Mouse (Mus musculus) granulocyte monocyte progenitor cell, adult 5-6 weeks (primary cell): Measurements from ENCODE around the gene Itfg2. TPM values are rescaled to one million over a fixed set of nuclear protein-coding genes. Genes with fewer than 3 reads are reported as not detected.

Experiments used
- ATAC-seq: replicated peaks from 2 replicates; pipeline ENCODE4 v1.8.0; 2016; ENCODE audit warnings: mild to moderate bottlenecking, moderate TSS enrichment, inconsistent platforms; ENCODE audit not compliant: poor library complexity, severe bottlenecking
- total RNA-seq, 2 experiments: library from RNA; stranded (forward) in 1 of 2; stranded (reverse) in 1 of 2; fragments of 200-712, 200-1000 nt in 1 of 2; fragments of >200 nt in 1 of 2; fragmentation: Nextera tagmentation in 1 of 2; gene quantifications; 2 replicates each; pipeline ENCODE4 v1.2.3; 2014 to 2017

Itfg2 gene
- total RNA-seq, 2 experiments from 2014 or later, result 9.9 to 33.3 TPM

DNA sequence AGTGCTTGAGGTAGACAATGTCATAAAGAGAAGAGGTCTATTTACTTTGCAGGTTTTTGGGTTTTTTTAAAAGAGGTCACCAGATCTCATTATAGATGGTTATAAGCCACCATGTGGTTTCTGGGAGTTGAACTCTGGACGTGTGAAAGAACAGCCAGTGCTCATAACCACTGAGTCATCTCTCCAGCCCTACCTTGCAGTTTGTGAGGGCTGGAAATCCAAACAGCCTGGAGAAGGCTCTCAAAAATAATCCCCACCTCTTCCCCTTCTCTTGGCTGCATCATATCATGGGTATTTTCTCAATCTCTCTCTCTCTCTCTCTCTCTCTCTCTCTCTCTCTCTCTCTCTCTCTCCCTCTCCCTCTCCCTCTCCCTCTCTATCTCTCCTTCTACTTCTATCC, 34.0 kb downstream of the Itfg2 start:
- no peak for ATAC-seq

DNA sequence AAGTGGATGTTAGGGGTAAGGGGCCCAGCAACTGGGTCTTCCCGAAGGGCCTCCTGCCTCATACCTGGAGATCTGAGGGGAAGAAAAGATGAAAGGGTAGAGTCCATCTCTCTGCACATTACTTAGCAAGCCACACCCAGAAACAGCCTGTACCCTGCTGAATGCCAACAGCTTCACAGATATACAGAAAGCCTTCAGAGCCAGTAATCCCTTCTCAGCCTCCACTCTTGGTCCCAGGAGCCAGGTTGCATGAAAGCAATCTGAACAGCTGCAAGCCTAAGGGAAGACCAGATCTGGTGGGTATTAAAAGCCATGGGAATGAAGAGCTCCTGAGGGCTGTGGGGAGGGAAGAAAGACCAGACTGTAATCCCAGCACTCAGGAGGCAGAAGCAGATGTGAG, 35.5 kb downstream of the Itfg2 start:
- ATAC-seq, result no peak

DNA sequence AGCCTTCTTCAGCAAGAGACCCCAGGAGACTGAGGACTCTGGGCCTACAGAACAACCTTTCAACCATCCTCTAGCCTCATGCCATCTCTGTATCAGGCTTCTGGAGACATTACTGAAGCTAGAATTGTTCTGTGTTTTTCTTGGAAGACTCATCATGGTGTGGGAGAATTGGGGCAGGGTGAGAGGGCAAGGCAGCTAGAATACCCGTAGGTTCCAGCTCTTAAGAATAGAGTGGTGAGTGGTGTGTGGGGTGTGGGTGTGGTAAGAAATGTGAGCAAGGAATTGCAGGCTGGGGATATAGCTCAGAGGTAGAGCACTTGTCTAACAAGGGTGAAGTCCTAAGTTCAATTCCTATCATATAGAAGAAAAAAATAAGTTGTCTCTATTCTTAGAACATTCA, 39.7 kb downstream of the Itfg2 start:
- no peak for ATAC-seq

DNA sequence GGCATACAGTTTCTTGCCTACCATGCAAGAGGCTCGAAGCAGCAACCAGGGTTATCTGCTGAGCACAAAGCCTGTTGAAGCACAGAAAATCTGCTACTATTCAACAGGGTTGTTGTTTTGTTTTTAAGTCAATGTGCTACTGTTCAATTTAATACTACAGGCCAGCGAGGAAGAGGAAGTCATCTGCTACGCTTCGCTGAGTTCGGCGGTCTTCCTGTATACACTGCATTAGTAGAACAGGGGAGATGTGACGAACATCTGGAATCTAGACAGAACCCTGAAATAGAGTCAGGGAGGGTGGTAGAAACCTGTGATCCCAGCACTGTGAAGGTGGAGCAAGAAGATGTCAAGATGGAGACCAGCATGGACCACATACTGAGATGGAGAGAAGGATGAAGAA, 41.0 kb downstream of the Itfg2 start:
- ATAC-seq, result no peak

DNA sequence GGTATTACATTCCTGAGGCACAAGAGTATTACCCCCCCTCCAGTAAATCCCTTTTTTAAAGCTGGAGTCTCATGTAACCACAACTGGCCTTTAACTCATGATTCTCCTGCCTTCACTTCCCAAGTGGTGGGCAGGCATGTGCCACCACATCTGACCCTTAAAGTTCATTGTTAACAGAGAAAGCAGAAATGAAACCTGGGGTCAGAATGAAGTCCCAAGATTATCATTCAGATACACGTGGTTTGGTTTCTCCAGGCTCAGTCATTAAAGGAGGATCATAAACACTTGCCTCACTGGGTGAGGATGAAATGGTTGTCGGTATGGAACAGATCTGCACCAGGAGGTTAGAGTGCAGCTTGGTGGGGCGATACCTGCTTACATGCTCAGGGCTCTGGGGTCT, 43.5 kb downstream of the Itfg2 start:
- peak; percentile 75 for ATAC-seq

DNA sequence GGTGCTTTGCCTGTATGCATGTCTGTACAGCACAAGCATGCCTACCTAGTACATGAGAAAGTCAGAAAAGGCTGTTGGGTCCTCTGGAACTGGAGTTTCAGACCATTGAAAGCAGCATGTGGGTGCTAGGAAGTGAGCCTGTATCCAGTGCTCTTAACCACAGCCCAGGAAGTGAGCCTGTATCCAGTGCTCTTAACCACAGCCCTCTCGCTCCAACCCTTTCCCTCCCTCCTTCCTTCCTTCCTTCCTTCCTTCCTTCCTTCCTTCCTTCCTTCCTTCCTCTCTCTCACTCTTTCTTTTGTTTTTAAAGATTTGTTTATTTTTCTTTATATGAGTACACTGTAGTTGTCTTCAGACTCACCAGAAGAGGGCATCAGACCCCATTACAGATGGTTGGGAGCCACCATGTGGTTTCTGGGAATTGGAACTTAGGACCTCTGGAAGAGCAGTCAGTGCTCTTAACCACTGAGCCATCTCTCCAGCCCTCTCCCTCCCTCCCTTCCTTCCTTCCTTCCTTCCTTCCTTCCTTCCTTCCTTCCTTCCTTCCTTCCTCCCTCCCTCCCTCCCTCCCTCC, 44.0 kb downstream of the Itfg2 start:
- ATAC-seq, result peak; percentile 36

DNA sequence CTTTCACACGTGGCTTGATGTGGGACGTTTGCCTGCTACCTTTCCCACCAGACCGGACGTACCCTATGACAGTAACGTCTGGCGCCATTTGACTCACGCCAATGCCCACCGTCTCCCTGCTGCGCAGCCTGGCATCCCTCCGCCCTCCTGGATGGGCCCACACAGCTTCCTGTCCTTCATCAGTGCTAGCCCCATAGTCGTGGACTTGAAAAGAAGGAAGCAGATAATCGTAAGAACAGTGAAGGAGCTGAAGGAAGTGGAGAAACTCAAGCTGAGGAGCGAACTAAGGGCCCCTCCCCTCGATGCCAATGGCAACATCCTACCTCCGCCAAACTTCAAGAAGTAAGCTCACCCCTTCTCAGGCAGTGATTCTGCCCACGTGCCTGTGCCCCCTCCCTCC, 45.1 kb downstream of the Itfg2 start:
- peak; percentile 71 for ATAC-seq

DNA sequence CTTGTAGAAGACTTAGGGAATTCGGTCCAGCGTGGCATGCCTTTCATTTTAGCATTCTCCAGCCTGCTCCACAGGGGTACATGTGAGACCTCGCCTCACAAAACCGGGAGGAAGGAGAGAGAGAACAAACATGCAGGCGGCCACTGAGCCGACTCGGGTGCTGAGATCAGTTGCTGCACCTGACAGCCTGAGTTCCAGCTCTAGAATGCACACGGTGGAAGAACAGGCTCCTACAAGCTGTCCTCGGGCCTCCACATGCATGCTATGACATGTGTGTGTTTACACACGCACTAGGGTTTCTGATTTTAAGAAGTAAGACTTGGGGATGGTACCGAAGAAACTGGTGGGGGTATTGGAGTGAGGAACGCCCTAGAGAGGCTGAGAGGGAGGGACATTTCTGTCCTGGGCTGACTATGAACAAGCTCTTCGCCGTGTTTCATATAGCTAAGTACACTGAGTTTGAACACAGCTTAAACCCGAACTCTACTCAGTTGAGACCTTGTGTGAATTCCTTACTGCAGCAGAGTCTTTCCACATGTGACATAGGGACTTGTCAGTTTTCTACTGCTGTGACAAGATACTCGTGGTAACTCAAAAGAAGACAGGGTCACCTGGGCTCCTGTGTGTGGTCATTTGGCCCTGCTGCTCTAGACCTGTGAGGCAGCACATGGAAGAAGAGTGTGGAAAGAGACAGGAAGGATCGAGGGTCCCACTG, 48.2 kb downstream of the Itfg2 start:
- ATAC-seq, result no peak

DNA sequence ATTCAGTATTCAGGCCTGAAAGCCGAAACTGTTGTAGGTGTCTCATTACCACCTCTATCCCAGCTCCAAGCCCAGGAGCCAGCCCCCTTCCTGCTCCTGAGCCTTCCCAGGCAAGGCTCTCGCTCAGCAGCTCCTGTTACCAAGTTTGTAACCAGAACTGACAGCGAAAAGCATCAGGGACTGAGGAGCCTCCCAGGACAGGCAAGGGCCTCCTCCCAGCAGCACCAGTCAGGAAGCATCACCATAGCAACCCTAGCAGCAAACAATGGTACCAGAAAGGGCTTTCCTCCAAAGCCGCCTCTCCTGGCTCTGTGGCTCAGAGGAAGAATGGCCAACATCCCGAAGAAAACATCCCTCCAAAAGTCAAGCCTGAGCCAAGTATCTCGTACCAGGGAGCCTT, 49.5 kb downstream of the Itfg2 start, which contains the start of the genes Tex52 and Gm44596:
Tex52 (plus strand) TSS at position 265 of the 400 bp plus-strand sequence.
Gm44596 (plus strand) TSS at position 312 of the 400 bp plus-strand sequence.
- ATAC-seq, result no peak

DNA sequence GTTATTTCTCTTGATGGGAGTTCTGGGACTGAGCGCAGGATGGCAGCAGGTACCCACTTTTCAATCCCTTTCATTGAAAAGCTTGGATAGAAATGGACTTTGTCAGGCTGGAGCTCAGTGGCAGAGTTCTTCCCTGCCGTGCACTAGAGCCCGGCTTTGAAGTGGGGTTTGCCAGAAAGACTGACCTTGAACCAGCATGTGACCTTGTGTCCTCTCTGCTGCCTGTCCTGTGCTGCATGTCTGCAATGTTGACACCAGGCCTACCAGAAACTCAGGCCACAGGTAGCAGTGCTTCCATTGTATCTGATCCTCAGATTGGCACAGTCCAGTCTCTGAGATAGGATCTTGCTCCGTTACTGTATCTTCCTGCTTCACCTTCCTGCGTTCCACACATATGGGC, 54.7 kb downstream of the Itfg2 start:
- no peak for ATAC-seq

DNA sequence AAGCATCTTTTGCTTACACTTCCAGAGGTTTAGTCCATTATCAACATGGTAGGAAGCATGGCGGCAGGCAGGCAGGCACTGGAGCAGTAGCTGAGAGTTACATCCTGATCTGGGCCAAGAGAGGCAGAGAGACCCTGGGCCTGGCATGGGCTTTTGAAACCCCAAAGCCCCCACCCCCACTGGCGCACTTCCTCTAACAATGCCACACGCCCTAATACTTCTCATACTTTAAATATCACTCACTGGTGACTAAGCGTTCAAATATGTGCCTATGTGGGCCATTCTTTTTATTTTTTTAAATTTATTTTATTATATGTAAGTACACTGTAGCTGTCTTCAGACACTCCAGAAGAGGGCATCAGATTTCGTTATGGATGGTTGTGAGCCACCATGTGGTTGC, 58.3 kb downstream of the Itfg2 start:
- ATAC-seq, result no peak

DNA sequence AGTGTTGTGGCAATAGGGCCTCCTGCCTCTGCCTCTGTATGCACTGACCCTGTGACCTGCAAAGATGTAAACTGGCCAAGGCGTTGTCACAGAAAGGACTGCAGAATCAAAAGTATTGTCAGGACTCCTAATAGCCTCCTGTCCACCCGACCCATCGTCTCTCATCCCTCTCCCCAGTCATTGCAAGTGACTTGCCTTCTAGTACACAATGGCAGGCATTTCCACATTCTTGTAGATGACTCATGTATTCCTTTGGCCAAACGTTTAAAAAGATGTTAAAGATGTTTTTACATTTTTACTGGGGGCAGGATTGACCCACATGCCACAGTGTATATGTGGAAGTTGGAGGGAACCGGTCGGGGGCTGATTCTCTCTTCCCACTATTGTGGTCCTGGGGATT, 60.0 kb downstream of the Itfg2 start:
- ATAC-seq, result no peak

DNA sequence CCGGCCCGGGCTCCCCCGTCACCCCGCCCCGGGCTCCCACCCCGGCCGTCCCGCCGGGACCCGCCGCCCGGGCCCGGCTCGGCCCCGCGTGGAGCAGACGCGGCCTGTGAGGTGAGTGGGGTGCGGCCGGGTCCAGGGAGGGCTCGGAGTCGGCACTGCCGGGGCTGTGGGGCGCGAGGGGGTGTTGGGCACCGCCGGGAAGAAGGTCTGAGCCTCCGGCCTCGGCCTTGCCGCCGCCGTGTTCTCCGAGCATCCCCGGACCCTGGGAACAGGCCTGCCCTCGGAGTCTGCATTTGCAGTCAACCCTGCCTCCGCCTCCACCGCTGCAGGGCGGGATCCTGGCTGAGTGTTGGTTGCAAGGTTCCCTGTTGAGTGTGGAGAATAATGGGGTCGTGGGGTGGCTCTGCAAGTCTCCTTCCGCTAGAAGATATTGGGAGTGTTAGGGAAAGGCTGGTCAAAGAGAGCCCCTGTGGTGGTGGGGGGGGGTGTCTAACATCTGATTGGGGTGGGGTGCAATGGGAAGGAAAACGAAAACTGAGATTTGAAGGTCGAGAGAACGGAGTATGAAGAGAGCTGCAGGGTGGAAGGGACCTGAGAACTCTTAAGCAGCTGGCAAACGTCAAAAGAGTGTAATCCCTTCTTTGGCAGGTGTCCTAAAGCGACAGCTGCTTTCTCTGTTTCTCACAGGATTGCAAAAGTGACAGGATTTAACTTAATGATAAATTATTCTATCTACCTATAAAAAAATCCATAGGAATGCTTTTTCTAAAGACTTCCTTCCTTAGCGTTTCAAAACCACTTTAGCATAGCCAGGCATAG, 61.5 kb downstream of the Itfg2 start:
- peak; percentile 12 for ATAC-seq

DNA sequence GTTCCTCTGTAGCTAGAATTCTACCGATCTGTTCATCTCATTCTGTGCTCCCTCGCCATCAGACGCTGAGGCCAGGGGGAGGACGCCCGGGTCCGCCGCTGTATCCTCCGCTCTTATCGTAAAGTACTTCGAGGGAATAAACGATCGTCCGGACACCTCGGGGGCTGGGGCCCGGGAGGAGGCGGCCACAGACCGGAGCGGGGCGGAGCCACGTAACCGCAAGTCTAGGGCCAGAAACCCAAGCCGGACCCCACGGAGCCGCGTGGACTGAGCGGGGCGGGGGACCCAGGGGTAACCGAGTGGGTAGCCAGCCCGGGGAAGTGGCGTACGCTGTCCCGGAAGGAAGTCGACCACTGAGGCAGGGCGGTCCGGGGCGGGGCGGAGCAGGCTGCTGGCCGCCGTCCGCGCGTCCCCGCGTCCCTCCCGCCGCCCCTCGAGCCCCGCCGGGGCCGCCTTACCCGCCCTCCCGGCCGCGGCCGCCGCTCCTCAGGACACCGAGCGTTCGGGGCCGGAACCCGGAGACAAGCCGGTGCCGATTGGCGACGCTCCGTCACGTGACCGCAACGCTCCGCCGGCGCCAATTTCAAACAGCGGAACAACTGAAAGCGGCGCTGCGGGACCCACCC, 62.2 kb downstream of the Itfg2 start, which contains the start of the genes Rhno1 and Foxm1:
Rhno1 (minus strand) TSS at position 531 of the 626 bp plus-strand sequence.
Foxm1 (plus strand) TSS at position 587 of the 626 bp plus-strand sequence.
- peak; percentile 74 for ATAC-seq

DNA sequence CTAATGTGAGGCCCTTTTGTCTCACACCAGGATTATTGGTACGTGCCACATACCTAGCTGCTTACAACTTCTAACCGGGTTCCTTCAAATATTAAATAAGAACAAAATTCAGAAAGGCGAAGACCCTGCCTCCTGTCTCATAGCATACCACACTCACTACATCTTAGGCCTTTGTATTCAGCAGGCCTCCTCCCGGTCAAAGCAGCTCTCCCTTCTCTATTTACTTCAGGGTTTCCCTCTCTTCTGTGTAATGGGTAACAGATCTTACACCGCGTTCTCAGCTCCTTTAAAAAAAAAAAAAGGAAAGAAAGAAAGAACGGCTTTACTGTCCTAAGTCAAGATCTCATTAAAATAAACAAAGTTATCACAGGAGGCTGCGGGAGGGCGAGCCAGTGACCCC, 62.8 kb downstream of the Itfg2 start:
- no peak for ATAC-seq

Other genes with a start within 250 kb of the Itfg2 start
- gene Tead4, start 124.1 kb downstream of the Itfg2 start, total RNA-seq (2014; fragmentation: Nextera tagmentation), result not detected in 2 replicates
- gene Tead4, start 124.1 kb downstream of the Itfg2 start, total RNA-seq (2017), result not detected in 2 replicates
- gene Tulp3, start 69.1 kb downstream of the Itfg2 start, total RNA-seq (2014; fragmentation: Nextera tagmentation), result 0.21 and 3.7 TPM in 2 replicates
- gene Tulp3, start 69.1 kb downstream of the Itfg2 start, total RNA-seq (2017), result 0.46 TPM in 1 of 2 replicates, not detected in the other
- gene Rhno1, start 62.0 kb downstream of the Itfg2 start, total RNA-seq (2014; fragmentation: Nextera tagmentation), result 43.7 and 51.3 TPM in 2 replicates
- gene Rhno1, start 62.0 kb downstream of the Itfg2 start, total RNA-seq (2017), result 33.3 and 37.4 TPM in 2 replicates
- gene Foxm1, start 62.0 kb downstream of the Itfg2 start, total RNA-seq (2014; fragmentation: Nextera tagmentation), result 38.8 and 53.2 TPM in 2 replicates
- 12.8 and 18.2 TPM in 2 replicates for gene Foxm1, start 62.0 kb downstream of the Itfg2 start, total RNA-seq (2017)
- not detected in 2 replicates for gene Tex52, start 49.5 kb downstream of the Itfg2 start, total RNA-seq (2014; fragmentation: Nextera tagmentation)
- gene Tex52, start 49.5 kb downstream of the Itfg2 start, total RNA-seq (2017), result 0.22 TPM in 1 of 2 replicates, not detected in the other
- not detected in 2 replicates for gene Gm44596, start 49.4 kb downstream of the Itfg2 start, total RNA-seq (2014; fragmentation: Nextera tagmentation)
- gene Gm44596, start 49.4 kb downstream of the Itfg2 start, total RNA-seq (2017), result not detected in 2 replicates
- not detected in 2 replicates for gene Nrip2, start 25.6 kb downstream of the Itfg2 start, total RNA-seq (2014; fragmentation: Nextera tagmentation)
- gene Nrip2, start 25.6 kb downstream of the Itfg2 start, total RNA-seq (2017), result not detected in 2 replicates
- gene Fkbp4, start 13.7 kb upstream of the Itfg2 start, total RNA-seq (2014; fragmentation: Nextera tagmentation), result 216 and 249 TPM in 2 replicates
- 331 and 365 TPM in 2 replicates for gene Fkbp4, start 13.7 kb upstream of the Itfg2 start, total RNA-seq (2017)
- gene Pzp, start 101.8 kb upstream of the Itfg2 start, total RNA-seq (2014; fragmentation: Nextera tagmentation), result not detected in 2 replicates
- not detected in 2 replicates for gene Pzp, start 101.8 kb upstream of the Itfg2 start, total RNA-seq (2017)
- gene A2ml1, start 156.7 kb upstream of the Itfg2 start, total RNA-seq (2014; fragmentation: Nextera tagmentation), result 7.0 TPM in 1 of 2 replicates, not detected in the other
- not detected in 2 replicates for gene A2ml1, start 156.7 kb upstream of the Itfg2 start, total RNA-seq (2017)
- not detected in 2 replicates for gene Klrb1a, start 198.6 kb upstream of the Itfg2 start, total RNA-seq (2014; fragmentation: Nextera tagmentation)
- gene Klrb1a, start 198.6 kb upstream of the Itfg2 start, total RNA-seq (2017), result not detected in 2 replicates
- not detected in 2 replicates for gene Clec2h, start 237.5 kb upstream of the Itfg2 start, total RNA-seq (2014; fragmentation: Nextera tagmentation)
- not detected in 2 replicates for gene Clec2h, start 237.5 kb upstream of the Itfg2 start, total RNA-seq (2017)